Mouse (Mus musculus): ENCODE measurements at regions not wholly inside any gene's neighbourhood (a gene's known extent, or its start where the extent isn't known, plus 50 kb on each side); places are given as distances from the start of the nearest gene placed in this dataset.
A peak's percentile ranks its signal among the peaks of the same experiment; 100 is the strongest.

- 57% methylated on average over 11 of the region's 11 CpGs for WGBS
- no peak for DNase-seq
- Histone ChIP-seq H3K27me3 (ENCODE audit: control insufficient read depth, insufficient read depth, low read length) (no peaks in the 10 kb centered on the region), H3K4me3 (replicated peaks; ENCODE audit: insufficient read depth, low read depth, low read length) (no peak overlapping the region), H3K27ac (ENCODE audit: insufficient read depth, low read length) (no peak overlapping the region), H3K4me1 (ENCODE audit: control insufficient read depth, insufficient read depth, low read length) (no peaks in the 10 kb centered on the region)
- TF ChIP-seq CTCF (IDR thresholded peaks at IDR 0.05; ENCODE audit: borderline replicate concordance, insufficient read depth, low read depth, low read length) (no peak), POLR2A (IDR thresholded peaks at IDR 0.05; ENCODE audit: borderline replicate concordance, insufficient read depth, low read length) (no peak)
Measured at GRCm38 (mm10) chr16:24165461-24166081, 176.9 kb upstream of the Bcl6 start.

DNA sequence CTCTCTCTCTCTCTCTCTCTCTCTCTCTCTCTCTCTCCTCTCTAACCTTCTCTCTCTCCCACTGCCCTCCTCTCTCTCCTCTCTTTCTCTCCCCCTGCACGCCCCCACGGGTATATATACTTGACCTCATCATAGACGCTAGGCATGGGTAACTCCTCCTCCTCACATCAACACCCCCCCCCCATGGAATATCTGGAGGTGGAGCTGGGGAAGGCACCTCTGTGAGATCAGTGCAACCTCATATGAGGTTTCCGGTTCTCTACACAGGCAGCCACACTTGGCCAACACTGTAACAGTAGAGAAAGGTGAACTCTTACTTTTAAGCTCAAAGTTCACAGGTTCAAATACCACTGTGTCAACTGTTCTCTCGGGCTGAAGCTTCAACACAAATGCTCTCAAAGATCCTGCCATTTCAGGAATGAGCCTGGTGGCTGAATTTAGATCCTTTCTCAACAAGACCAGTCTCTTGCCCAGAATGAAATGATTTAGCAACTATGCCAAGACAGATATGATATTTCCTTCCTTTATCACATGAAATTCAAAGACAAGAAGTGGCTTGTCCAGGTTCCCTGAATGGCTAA lies 172.1 kb upstream of the Bcl6 start:
- Histone ChIP-seq H3K27me3 (ENCODE audit: control insufficient read depth, insufficient read depth, low read length) (no peaks in the 10 kb centered on the region), H3K4me3 (replicated peaks; ENCODE audit: insufficient read depth, low read depth, low read length) (no peak overlapping the region), H3K27ac (ENCODE audit: insufficient read depth, low read length) (no peak overlapping the region), H3K4me1 (ENCODE audit: control insufficient read depth, insufficient read depth, low read length) (peaks cover 9% of the 10 kb centered on the region; the same call in 1 of the 2 replicates)
- 92% methylated on average over 5 of the region's 5 CpGs for WGBS
- no peak for DNase-seq
- no peak for TF ChIP-seq POLR2A (IDR thresholded peaks at IDR 0.05; ENCODE audit: borderline replicate concordance, insufficient read depth, low read length)
- no peak for TF ChIP-seq CTCF (IDR thresholded peaks at IDR 0.05; ENCODE audit: borderline replicate concordance, insufficient read depth, low read depth, low read length)

GRCm38 (mm10) chr16:24159336-24159735 lies 170.7 kb upstream of the Bcl6 start:
- 81% methylated on average over 2 of the region's 2 CpGs for WGBS
- H3K4me1 ChIP-seq (ENCODE audit: control insufficient read depth, insufficient read depth, low read length) = peaks cover 11% of the 10 kb centered on the region
- H3K27ac ChIP-seq (ENCODE audit: insufficient read depth, low read length) = no peak overlapping the region
- TF ChIP-seq POLR2A (IDR thresholded peaks at IDR 0.05; ENCODE audit: borderline replicate concordance, insufficient read depth, low read length) = no peak
- no peak for TF ChIP-seq CTCF (IDR thresholded peaks at IDR 0.05; ENCODE audit: borderline replicate concordance, insufficient read depth, low read depth, low read length)
- H3K27me3 ChIP-seq (ENCODE audit: control insufficient read depth, insufficient read depth, low read length) = no peaks in the 10 kb centered on the region
- DNase-seq = no peak
- H3K4me3 ChIP-seq (replicated peaks; ENCODE audit: insufficient read depth, low read depth, low read length) = no peak overlapping the region

- no peaks in the 10 kb centered on the region for H3K27me3 ChIP-seq (ENCODE audit: control insufficient read depth, insufficient read depth, low read length)
- TF ChIP-seq CTCF (IDR thresholded peaks at IDR 0.05; ENCODE audit: borderline replicate concordance, insufficient read depth, low read depth, low read length) (no peak), POLR2A (IDR thresholded peaks at IDR 0.05; ENCODE audit: borderline replicate concordance, insufficient read depth, low read length) (no peak)
- peak overlapping the region; percentile 5; the same call in 1 of the 2 replicates for H3K27ac ChIP-seq (ENCODE audit: insufficient read depth, low read length)
- H3K4me3 ChIP-seq (replicated peaks; ENCODE audit: insufficient read depth, low read depth, low read length) = no peak overlapping the region
- peaks cover 11% of the 10 kb centered on the region for H3K4me1 ChIP-seq (ENCODE audit: control insufficient read depth, insufficient read depth, low read length)
- no peak for DNase-seq
- 97% methylated on average over 2 of the region's 2 CpGs for WGBS
Measured at GRCm38 (mm10) chr16:24157753-24158152, 169.1 kb upstream of the Bcl6 start.

DNA sequence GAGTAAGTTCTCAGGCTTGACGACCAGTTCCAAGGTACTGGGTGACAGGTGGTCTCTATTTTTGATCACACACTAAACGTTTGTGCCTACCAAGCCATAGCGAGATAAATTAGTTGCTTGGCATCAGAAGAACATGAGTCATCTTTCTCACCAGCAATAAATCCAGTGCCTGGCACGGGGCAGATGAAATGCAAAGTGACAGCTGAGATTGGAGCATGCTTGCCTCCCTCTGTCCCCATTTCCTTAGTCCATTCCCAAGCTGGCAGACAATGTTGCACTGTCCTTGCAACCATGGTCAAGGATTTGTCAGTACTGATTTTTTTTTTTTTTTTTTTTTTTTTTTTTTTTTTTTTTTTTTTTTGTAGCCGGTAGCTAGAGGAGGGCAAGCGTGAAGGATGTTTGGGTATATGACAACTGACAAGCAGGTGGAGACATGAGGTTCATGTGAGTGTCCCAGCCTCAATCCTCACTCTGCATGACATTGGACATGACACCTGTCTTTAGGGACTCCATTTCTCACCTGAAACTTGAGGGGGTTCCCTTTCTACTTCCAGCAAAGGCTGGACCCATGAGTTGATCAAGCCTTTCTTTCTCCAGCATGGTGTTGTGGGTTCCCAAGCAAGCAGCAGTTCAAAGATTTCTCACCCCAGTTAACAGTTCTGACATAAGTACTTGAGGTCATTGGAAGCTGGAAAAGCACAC lies 168.2 kb upstream of the Bcl6 start:
- H3K27ac ChIP-seq (ENCODE audit: insufficient read depth, low read length) = peak overlapping the region; percentile 69
- H3K4me3 ChIP-seq (replicated peaks; ENCODE audit: insufficient read depth, low read depth, low read length) = no peak overlapping the region
- H3K4me1 ChIP-seq (ENCODE audit: control insufficient read depth, insufficient read depth, low read length) = peaks cover 11% of the 10 kb centered on the region
- no peaks in the 10 kb centered on the region for H3K27me3 ChIP-seq (ENCODE audit: control insufficient read depth, insufficient read depth, low read length)
- DNase-seq = peak; percentile 84 to 98
- 5% methylated on average over 6 of the region's 6 CpGs for WGBS
- no peak for TF ChIP-seq CTCF (IDR thresholded peaks at IDR 0.05; ENCODE audit: borderline replicate concordance, insufficient read depth, low read depth, low read length)
- no peak for TF ChIP-seq POLR2A (IDR thresholded peaks at IDR 0.05; ENCODE audit: borderline replicate concordance, insufficient read depth, low read length)

GRCm38 (mm10) chr16:24154816-24155357 lies 166.2 kb upstream of the Bcl6 start:
- no peaks in the 10 kb centered on the region for H3K27me3 ChIP-seq (ENCODE audit: control insufficient read depth, insufficient read depth, low read length)
- TF ChIP-seq CTCF (IDR thresholded peaks at IDR 0.05; ENCODE audit: borderline replicate concordance, insufficient read depth, low read depth, low read length) (no peak), POLR2A (IDR thresholded peaks at IDR 0.05; ENCODE audit: borderline replicate concordance, insufficient read depth, low read length) (no peak)
- 95% methylated on average over 4 of the region's 4 CpGs for WGBS

GRCm38 (mm10) chr16:24153943-24154342 lies 165.3 kb upstream of the Bcl6 start:
- no peak overlapping the region for H3K27ac ChIP-seq (ENCODE audit: insufficient read depth, low read length)
- H3K27me3 ChIP-seq (ENCODE audit: control insufficient read depth, insufficient read depth, low read length) = no peaks in the 10 kb centered on the region
- no peak overlapping the region for H3K4me3 ChIP-seq (replicated peaks; ENCODE audit: insufficient read depth, low read depth, low read length)
- H3K4me1 ChIP-seq (ENCODE audit: control insufficient read depth, insufficient read depth, low read length) = peaks cover 24% of the 10 kb centered on the region
- TF ChIP-seq CTCF (IDR thresholded peaks at IDR 0.05; ENCODE audit: borderline replicate concordance, insufficient read depth, low read depth, low read length) (no peak), POLR2A (IDR thresholded peaks at IDR 0.05; ENCODE audit: borderline replicate concordance, insufficient read depth, low read length) (no peak)
- no peak for DNase-seq
- WGBS = 81% methylated on average over 1 of the region's 1 CpGs

More at GRCm38 (mm10) chr16:24154816-24155357, 166.2 kb upstream of the Bcl6 start:
- peaks cover 15% of the 10 kb centered on the region for H3K4me1 ChIP-seq (ENCODE audit: control insufficient read depth, insufficient read depth, low read length)
- H3K27ac ChIP-seq (ENCODE audit: insufficient read depth, low read length) = no peak overlapping the region
- H3K4me3 ChIP-seq (replicated peaks; ENCODE audit: insufficient read depth, low read depth, low read length) = no peak overlapping the region
- DNase-seq = no peak

Measured in cerebellum, adult 2 months (tissue).